Mouse (Mus musculus) NIH3T3 (cell line): Measurements from ENCODE around the gene Klk1b22.
"Not testable (repeated sequence)": the region's sequence is repeated elsewhere in the genome, so short reads cannot be mapped to it uniquely, and the experiment has no call there.

Source experiments
- DNase-seq: peaks from one replicate; pipeline ENCODE4 v3.0.0-alpha.2; 2012; ENCODE audit warnings: low read depth

Klk1b22 gene

GRCm38 (mm10) chr7:44112373-44112772 is at the start of gene Klk1b22:
Gene Klk1b22, plus strand, starts transcription at chr7:44112673.
- no peak for DNase-seq

- DNase-seq: no peak
Measured at GRCm38 (mm10) chr7:44072117-44072516, 40.4 kb upstream of the Klk1b22 start.

- no peak for DNase-seq
Measured at GRCm38 (mm10) chr7:44077703-44078102, 34.8 kb upstream of the Klk1b22 start.

- no peak for DNase-seq
Measured at GRCm38 (mm10) chr7:44096111-44096510, 16.4 kb upstream of the Klk1b22 start.

- DNase-seq: not testable (repeated sequence)
Measured at GRCm38 (mm10) chr7:44102028-44102427, 10.4 kb upstream of the Klk1b22 start, which contains the start of gene Klk1b21. Gene Klk1b21, plus strand, starts transcription at chr7:44102328.

- DNase-seq: no peak
Measured at GRCm38 (mm10) chr7:44123445-44123844, 11.0 kb downstream of the Klk1b22 start.

- no peak for DNase-seq
Measured at GRCm38 (mm10) chr7:44136467-44136866, 24.0 kb downstream of the Klk1b22 start, which contains the start of gene Klk1b16. Gene Klk1b16, plus strand, starts transcription at chr7:44136767.
